Mouse (Mus musculus) testis, adult 2 months (tissue): ENCODE data around the gene Rpl26.

Experiments used
- CTCF ChIP-seq: fragments of 200-500 bp; IDR thresholded peaks from 2 replicates; pipeline ENCODE4 v1.5.1; 2012; ENCODE audit warnings: low read depth, mild to moderate bottlenecking, inconsistent platforms, low read length, moderate library complexity; ENCODE audit not compliant: control insufficient read depth, insufficient read depth, insufficient replicate concordance
- POLR2A ChIP-seq: fragments of 200-500 bp; IDR thresholded peaks from 2 replicates; pipeline ENCODE4 v1.6.1; 2012; ENCODE audit warnings: low read depth, mild to moderate bottlenecking, inconsistent platforms, low read length, moderate library complexity; ENCODE audit not compliant: control insufficient read depth

DNA sequence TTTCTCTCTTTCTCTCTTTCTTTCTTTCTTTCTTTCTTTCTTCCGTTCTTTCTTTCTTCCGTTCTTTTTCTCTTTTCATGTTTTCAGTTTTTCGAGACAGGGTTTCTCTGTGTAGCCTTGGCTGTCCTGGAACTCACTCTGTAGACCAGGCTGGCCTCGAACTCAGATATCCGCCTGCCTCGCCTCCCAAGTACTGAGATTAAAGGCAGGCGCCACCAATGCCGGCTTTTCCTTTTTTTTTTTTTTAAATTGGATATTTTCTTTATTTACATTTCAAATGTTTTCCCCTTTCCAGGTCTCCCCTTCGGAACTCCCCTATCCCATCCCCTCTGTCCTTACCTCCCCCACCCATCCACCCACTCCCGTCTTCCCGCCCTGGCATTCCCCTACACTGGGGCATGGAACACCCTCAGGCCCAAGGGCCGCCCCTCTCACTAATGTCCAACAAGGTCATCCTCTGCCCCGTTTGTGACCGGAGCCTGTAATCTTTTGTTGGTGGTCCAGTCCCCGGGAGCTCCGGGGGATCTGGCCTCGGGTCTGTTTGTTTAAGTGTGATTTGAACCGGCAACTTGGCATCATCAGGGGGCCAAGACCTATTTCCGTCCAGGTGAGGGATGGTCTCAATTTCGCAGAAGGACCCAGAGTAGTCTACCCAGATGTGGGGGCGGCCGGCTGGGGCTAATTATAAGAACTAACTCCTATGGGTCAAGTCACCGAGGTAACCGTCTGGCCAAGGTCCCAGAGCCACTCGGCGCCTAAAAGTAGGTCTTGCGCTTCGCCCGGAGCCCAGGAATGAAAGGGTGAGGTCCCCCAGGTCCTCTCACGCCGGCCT is 648 bp upstream of the Rpl26 start:
- TF ChIP-seq CTCF (no peak), POLR2A (no peak)
